Mouse (Mus musculus): ENCODE results near the gene Msl1.

GRCm38 (mm10) chr11:98787229-98787628 lies 8.1 kb upstream of the Msl1 start:
- TF ChIP-seq CTCF (conservative IDR thresholded peaks at IDR 0.05; ENCODE audit: insufficient read depth, insufficient read length, low read depth, low read length) = 0 out of 2 replicates have a peak, but pooled peaks have one; percentile 3
- no peak for TF ChIP-seq POLR2A (IDR thresholded peaks at IDR 0.05; ENCODE audit: low read depth, low read length)

Measured in kidney, adult 2 months (tissue).